Mouse (Mus musculus): ENCODE data around the gene Prdm1. TPM values are rescaled to one million over a fixed set of nuclear protein-coding genes. Genes with fewer than 3 reads are reported as not detected.
A peak's percentile ranks its signal among the peaks of the same experiment; 100 is the strongest.

Gene Prdm1
- polyA plus RNA-seq, 1 experiment from 2014 or later = 0.15 TPM

DNA sequence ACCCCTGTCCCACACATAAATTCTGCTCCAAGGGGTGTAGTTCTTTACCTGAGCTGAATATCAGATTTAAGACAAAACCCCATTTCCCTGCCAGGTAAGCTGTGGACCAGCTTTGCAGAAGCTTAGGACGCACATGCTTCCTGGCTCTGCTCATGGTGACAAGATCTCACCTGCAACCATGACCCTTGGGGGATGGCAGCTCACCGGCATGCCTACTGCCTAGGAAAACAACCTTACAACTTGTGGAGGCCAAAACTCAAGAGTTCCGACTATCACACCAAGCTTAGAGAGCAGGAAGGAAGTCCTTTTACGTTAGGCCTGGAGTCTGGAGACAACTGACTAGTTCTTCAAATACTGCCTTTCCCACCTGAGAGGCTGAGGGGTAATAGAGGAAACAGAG, 64.4 kb downstream of the Prdm1 start:
- ATAC-seq = no peak

DNA sequence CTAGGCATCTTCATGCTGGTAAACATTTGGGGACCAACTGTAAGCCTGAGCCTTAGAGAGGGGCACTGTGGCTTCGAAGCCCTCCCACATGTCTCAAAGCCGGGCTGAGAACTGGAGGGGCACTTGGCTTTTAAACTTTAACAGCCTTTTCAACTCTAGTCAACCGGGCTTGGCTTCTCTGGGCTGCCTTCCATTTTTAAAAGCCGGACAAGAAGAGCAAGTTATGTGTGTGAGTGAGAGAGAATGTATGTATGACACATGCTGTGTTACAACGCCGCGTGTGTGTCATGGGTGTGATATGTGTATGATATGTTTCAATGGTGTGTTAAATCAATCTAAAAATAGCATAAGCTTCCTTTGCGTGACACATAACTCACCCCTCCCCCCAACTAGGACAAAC, 66.0 kb downstream of the Prdm1 start:
- no peak for DNase-seq
- H3K4me2 ChIP-seq (ENCODE audit: low read depth, low read length) = no peak overlapping the region
- TF ChIP-seq EP300 (IDR thresholded peaks at IDR 0.05; ENCODE audit: low read depth) (no peak), CTCF (IDR thresholded peaks at IDR 0.05; ENCODE audit: low read depth) (no peak)
- H3K4me1 ChIP-seq (ENCODE audit: insufficient read depth) = peaks cover 12% of the 10 kb centered on the region
- 81% methylated on average over 8 of the region's 8 CpGs for WGBS (ENCODE audit: insufficient replicate concordance)
- no peak overlapping the region for H3K4me3 ChIP-seq (ENCODE audit: low read depth, low read length)
- H3K9me3 ChIP-seq (ENCODE audit: low read length) = no peaks in the 10 kb centered on the region
- H3K36me3 ChIP-seq (replicated peaks; ENCODE audit: insufficient read depth, low read length) = no peaks in the 10 kb centered on the region
- H3K9ac ChIP-seq (replicated peaks) = no peak overlapping the region
- no peak overlapping the region for H3K27ac ChIP-seq (ENCODE audit: low read depth)
- H3K27me3 ChIP-seq (ENCODE audit: insufficient read depth, low read length) = peaks cover 22% of the 10 kb centered on the region; the same call in 1 of the 2 replicates
- ATAC-seq = no peak

More for the DNA sequence above, 64.4 kb downstream of the Prdm1 start:
- Histone ChIP-seq H3K4me2 (ENCODE audit: low read depth, low read length) (no peak overlapping the region), H3K9me3 (ENCODE audit: low read length) (no peaks in the 10 kb centered on the region), H3K4me1 (ENCODE audit: insufficient read depth) (peaks cover 9% of the 10 kb centered on the region), H3K4me3 (ENCODE audit: low read depth, low read length) (no peak overlapping the region), H3K36me3 (replicated peaks; ENCODE audit: insufficient read depth, low read length) (no peaks in the 10 kb centered on the region), H3K27me3 (ENCODE audit: insufficient read depth, low read length) (peaks cover 21% of the 10 kb centered on the region; the same call in 1 of the 2 replicates), H3K9ac (replicated peaks) (no peak overlapping the region), H3K27ac (ENCODE audit: low read depth) (no peak overlapping the region)
- DNase-seq = no peak
- 48% methylated on average over 4 of the region's 4 CpGs for WGBS (ENCODE audit: insufficient replicate concordance)
- TF ChIP-seq EP300 (IDR thresholded peaks at IDR 0.05; ENCODE audit: low read depth) (no peak), CTCF (IDR thresholded peaks at IDR 0.05; ENCODE audit: low read depth) (no peak)

DNA sequence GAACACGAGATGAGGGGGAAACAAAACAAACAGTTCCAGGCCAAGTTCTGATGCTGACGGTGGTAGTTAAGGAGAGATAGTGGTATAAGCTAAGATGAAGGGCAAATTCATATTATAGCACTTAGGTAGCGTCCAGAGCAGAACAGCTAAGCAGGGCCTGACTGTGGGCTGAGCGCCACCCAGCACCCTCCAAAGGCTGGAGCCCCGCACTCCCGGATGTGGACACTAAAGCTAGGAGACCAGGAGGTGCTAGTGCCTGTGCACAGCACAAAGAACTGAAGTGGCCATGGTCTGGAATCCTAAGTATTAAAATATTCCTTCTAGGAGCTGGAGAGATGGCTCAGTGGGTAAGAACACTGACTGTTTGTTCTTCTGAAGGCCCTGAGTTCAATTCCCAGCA, 67.2 kb downstream of the Prdm1 start:
- TF ChIP-seq EP300 (IDR thresholded peaks at IDR 0.05; ENCODE audit: low read depth) = no peak
- TF ChIP-seq CTCF (IDR thresholded peaks at IDR 0.05; ENCODE audit: low read depth) = no peak
- no peak for ATAC-seq

DNA sequence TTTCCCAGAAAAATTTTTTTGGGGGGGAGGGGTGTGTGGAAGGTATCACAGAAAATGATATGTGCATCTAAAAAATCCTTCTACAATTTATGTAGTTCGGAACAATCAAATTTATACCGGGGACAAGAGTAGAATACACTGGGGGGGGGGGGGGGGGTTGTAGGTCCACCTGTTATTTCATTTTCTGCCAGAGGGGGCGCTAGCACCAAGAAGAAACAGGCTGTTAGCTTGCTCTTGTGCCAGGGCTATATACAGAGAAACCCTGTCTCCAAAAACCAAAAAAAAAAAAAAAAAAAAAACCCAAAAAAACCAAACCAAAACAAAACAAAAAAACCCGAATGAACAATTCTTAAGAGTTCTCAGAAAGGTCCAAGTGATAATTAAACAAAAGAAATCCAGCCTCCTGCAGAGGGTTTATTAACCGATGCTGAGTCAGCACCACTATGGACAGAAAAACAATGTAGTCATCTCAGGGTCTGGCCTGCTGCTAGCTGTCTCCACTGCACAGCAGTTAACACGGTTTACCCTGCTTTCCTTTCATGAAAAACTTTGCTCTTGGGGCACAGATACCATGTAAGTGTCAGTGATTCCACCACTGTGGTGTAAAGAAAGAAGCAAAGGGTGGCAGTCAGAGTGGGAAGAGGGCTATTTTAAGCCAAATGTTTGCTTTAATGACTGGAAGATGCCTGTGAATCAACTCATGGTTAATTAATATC, 68.0 kb downstream of the Prdm1 start:
- H3K4me2 ChIP-seq (ENCODE audit: low read depth, low read length) = peak overlapping the region; percentile 91
- no peak overlapping the region for H3K9ac ChIP-seq (replicated peaks)
- H3K4me1 ChIP-seq (ENCODE audit: insufficient read depth) = peaks cover 20% of the 10 kb centered on the region
- TF ChIP-seq EP300 (IDR thresholded peaks at IDR 0.05; ENCODE audit: low read depth) (no peak), CTCF (IDR thresholded peaks at IDR 0.05; ENCODE audit: low read depth) (peak; percentile 59)
- peak; percentile 78 for DNase-seq
- H3K9me3 ChIP-seq (ENCODE audit: low read length) = no peaks in the 10 kb centered on the region
- ATAC-seq = no peak
- peaks cover 20% of the 10 kb centered on the region for H3K27me3 ChIP-seq (ENCODE audit: insufficient read depth, low read length)
- WGBS (ENCODE audit: insufficient replicate concordance) = 16% methylated on average over 6 of the region's 6 CpGs
- no peaks in the 10 kb centered on the region for H3K36me3 ChIP-seq (replicated peaks; ENCODE audit: insufficient read depth, low read length)
- no peak overlapping the region for H3K27ac ChIP-seq (ENCODE audit: low read depth)
- no peak overlapping the region for H3K4me3 ChIP-seq (ENCODE audit: low read depth, low read length)

More for the DNA sequence above, 67.2 kb downstream of the Prdm1 start:
- Histone ChIP-seq H3K4me1 (ENCODE audit: insufficient read depth) (peaks cover 20% of the 10 kb centered on the region), H3K9me3 (ENCODE audit: low read length) (no peaks in the 10 kb centered on the region), H3K36me3 (replicated peaks; ENCODE audit: insufficient read depth, low read length) (no peaks in the 10 kb centered on the region), H3K4me3 (ENCODE audit: low read depth, low read length) (no peak overlapping the region), H3K27ac (ENCODE audit: low read depth) (no peak overlapping the region), H3K9ac (replicated peaks) (no peak overlapping the region), H3K27me3 (ENCODE audit: insufficient read depth, low read length) (peaks cover 25% of the 10 kb centered on the region), H3K4me2 (ENCODE audit: low read depth, low read length) (no peak overlapping the region)
- DNase-seq = no peak
- 76% methylated on average over 6 of the region's 6 CpGs for WGBS (ENCODE audit: insufficient replicate concordance)

DNA sequence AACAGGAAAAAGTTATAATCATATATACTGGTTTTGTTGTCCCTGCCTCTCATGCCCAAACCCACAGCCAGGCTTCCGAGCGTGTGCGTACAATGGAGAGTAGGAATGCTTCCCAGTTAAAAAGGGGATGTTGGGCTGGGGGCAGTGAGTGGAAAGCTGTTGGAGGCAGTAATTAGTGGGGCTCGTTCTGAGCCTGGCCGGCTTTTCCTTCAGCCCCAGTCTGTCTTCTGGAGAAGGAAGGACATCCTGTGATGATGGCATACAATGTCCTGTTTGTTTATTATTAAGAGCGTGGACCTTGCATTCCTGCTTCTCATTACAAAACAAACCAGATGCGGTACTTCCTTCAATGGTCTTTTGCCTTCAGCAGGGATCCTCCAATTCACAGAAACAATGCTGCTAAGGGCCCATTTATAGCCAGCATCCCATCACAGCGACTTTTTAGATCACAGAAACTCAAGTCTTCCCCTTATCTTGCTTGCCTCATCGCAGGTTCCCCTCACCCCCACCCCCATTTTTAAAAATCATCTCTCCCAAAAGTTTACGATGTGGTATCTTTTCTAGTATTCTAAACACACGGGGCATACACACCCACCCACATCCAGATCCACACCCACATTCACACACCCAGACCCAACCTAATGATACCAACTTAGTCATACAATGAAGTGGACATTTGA, 68.8 kb downstream of the Prdm1 start:
- ATAC-seq (no peak), DNase-seq (no peak)

DNA sequence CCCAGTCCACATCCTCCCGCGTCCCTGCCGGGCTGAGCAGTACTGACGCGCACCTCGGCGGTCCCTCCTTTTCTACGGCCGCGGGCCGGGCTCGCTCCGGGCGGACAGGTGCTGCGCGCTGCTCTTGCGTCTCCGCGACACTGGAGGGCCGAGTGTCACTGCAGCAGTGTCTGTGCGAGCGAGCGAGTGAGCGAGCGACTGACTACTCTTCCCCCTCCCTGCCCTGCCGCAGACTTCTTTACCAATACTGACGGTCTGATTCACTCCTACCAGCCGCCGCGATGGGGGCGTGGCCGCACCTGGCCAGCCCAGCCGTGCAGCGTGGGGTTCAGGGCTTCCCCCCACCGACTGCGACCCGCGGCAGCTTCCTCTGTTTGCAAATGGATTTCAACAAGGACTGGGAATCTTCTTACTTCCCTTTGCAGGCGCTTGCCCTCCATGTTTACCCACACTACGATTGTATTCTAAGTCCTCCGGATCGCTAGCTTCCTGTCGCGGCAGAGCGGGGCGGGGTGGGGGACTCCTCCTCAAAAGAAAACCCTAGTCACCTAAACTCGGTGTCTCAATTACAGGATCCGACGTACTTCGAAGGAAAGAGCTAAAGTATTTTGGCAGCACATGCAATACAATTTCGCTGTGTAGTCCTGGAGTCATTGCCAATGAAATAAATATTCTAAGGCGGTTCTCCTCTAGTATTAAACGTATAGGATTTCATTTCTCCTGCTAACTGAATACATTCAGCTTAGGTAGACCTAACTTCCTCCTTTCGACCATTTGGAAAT, 69.6 kb downstream of the Prdm1 start:
- Histone ChIP-seq H3K9ac (replicated peaks) (peak overlapping the region; percentile 49), H3K36me3 (replicated peaks; ENCODE audit: insufficient read depth, low read length) (no peaks in the 10 kb centered on the region), H3K27ac (ENCODE audit: low read depth) (peak overlapping the region; percentile 25; the same call in 1 of the 2 replicates), H3K4me2 (ENCODE audit: low read depth, low read length) (peak overlapping the region; percentile 91), H3K4me3 (ENCODE audit: low read depth, low read length) (peak overlapping the region; percentile 59), H3K27me3 (ENCODE audit: insufficient read depth, low read length) (peaks cover 10% of the 10 kb centered on the region), H3K4me1 (ENCODE audit: insufficient read depth) (peaks cover 18% of the 10 kb centered on the region), H3K9me3 (ENCODE audit: low read length) (no peaks in the 10 kb centered on the region)
- TF ChIP-seq EP300 (IDR thresholded peaks at IDR 0.05; ENCODE audit: low read depth) (no peak), CTCF (IDR thresholded peaks at IDR 0.05; ENCODE audit: low read depth) (peak; percentile 74)
- ATAC-seq (peak; percentile 93), DNase-seq (peak; percentile 84)
- WGBS (ENCODE audit: insufficient replicate concordance) = under 1% methylated on average over 54 of the region's 54 CpGs

More for the DNA sequence above, 68.8 kb downstream of the Prdm1 start:
- Histone ChIP-seq H3K9ac (replicated peaks) (no peak overlapping the region), H3K36me3 (replicated peaks; ENCODE audit: insufficient read depth, low read length) (no peaks in the 10 kb centered on the region), H3K27ac (ENCODE audit: low read depth) (no peak overlapping the region), H3K4me3 (ENCODE audit: low read depth, low read length) (peak overlapping the region; percentile 59), H3K4me2 (ENCODE audit: low read depth, low read length) (peak overlapping the region; percentile 91), H3K4me1 (ENCODE audit: insufficient read depth) (peaks cover 18% of the 10 kb centered on the region), H3K27me3 (ENCODE audit: insufficient read depth, low read length) (peaks cover 14% of the 10 kb centered on the region), H3K9me3 (ENCODE audit: low read length) (no peaks in the 10 kb centered on the region)
- TF ChIP-seq EP300 (IDR thresholded peaks at IDR 0.05; ENCODE audit: low read depth) (no peak), CTCF (IDR thresholded peaks at IDR 0.05; ENCODE audit: low read depth) (no peak)
- WGBS (ENCODE audit: insufficient replicate concordance) = 15% methylated on average over 11 of the region's 11 CpGs

Data from liver, postnatal 0 days (tissue).